Mouse (Mus musculus) ES-E14 (cell line): ENCODE measurements at regions not wholly inside any gene's neighbourhood (a gene's known extent, or its start where the extent isn't known, plus 50 kb on each side); places are given as distances from the start of the nearest gene placed in this dataset.

Source experiments
- CHD2 ChIP-seq: IDR thresholded peaks from 2 replicates; pipeline ENCODE4 v1.6.1; 2014; ENCODE audit warnings: mild to moderate bottlenecking, low read depth, low read length, inconsistent platforms
- HCFC1 ChIP-seq: IDR thresholded peaks from 2 replicates; pipeline ENCODE4 v1.6.1; 2012; ENCODE audit warnings: low read length, inconsistent platforms, borderline replicate concordance; ENCODE audit not compliant: insufficient read depth
- MAFK ChIP-seq: IDR thresholded peaks from 2 replicates; pipeline ENCODE4 v1.6.1; 2014; ENCODE audit warnings: mild to moderate bottlenecking, low read depth, low read length, inconsistent platforms; ENCODE audit not compliant: insufficient read depth
- ZC3H11A ChIP-seq: IDR thresholded peaks from 2 replicates; pipeline ENCODE4 v1.6.1; 2012; ENCODE audit warnings: low read depth, mild to moderate bottlenecking, inconsistent platforms, low read length, borderline replicate concordance
- ZNF384 ChIP-seq: IDR thresholded peaks from 2 replicates; pipeline ENCODE4 v1.6.1; 2012; ENCODE audit warnings: low read depth, low read length, inconsistent platforms

GRCm38 (mm10) chr13:37588528-37589176 lies 189.5 kb upstream of the Rreb1 start:
- TF ChIP-seq ZC3H11A (no peak), MAFK (no peak), HCFC1 (no peak), CHD2 (no peak), ZNF384 (no peak)
